Mouse (Mus musculus) kidney, adult 2 months (tissue): ENCODE results near the gene Zfp580.
"Not testable (repeated sequence)": the region's sequence is repeated elsewhere in the genome, so short reads cannot be mapped to it uniquely, and the experiment has no call there.

Experiments
- CTCF ChIP-seq: fragments of 200-500 bp; conservative IDR thresholded peaks from 2 replicates; pipeline ENCODE4 v1.5.1; 2011; ENCODE audit warnings: low read depth, mild to moderate bottlenecking, control low read depth, low read length, moderate library complexity, mixed read lengths; ENCODE audit not compliant: insufficient read depth, insufficient read length
- POLR2A ChIP-seq: fragments of 200-500 bp; IDR thresholded peaks from one replicate; pipeline ENCODE4 v1.6.1; 2011; ENCODE audit warnings: low read depth, low read length, control low read depth

- TF ChIP-seq POLR2A, CTCF: not testable (repeated sequence)
Observed at GRCm38 (mm10) chr7:5019576-5019975, 31.8 kb upstream of the Zfp580 start.
